Mouse (Mus musculus) cortical plate, adult 2 months (tissue): ENCODE results near the gene Gse1.

ENCODE experiments used
- CTCF ChIP-seq: fragments of 200-500 bp; IDR thresholded peaks from 2 replicates; pipeline ENCODE4 v1.5.1; 2011; ENCODE audit warnings: mild to moderate bottlenecking, control low read depth, low read length; ENCODE audit not compliant: insufficient read depth; ENCODE audit errors: extremely low read depth
- POLR2A ChIP-seq: fragments of 200-500 bp; IDR thresholded peaks from 2 replicates; pipeline ENCODE4 v1.6.1; 2011; ENCODE audit warnings: mild to moderate bottlenecking, low read length, control low read depth; ENCODE audit not compliant: insufficient read depth; ENCODE audit errors: extremely low read depth

DNA sequence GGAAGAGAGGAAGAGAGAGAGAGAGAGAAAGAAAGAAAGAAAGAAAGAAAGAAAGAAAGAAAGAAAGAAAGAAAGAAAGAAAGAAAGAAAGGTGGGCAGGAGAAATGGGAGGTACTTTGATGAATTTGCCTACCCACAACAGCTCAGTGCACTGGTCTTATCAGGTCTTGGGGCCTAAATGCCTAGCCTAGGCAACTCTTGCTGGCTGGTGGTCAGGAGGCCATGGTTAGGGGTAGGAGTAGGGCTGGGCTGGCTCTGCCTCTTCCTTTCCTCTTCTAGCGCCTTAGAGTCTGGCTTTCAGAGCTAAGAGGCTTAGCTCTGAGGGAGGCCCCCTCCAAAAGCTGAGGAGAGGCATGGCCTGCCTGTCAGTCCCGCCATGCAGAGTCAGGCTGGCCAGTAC lies 395.4 kb downstream of the Gse1 start:
- TF ChIP-seq CTCF: no peak
- no peak for TF ChIP-seq POLR2A
